Mouse (Mus musculus): ENCODE measurements around the gene Otogl. TPM values are rescaled to one million over a fixed set of nuclear protein-coding genes. Genes with fewer than 3 reads are reported as not detected.

Gene Otogl
- total and polyA plus RNA-seq, 2 experiments from 2014 or later: 0.21 to 0.43 TPM

DNA sequence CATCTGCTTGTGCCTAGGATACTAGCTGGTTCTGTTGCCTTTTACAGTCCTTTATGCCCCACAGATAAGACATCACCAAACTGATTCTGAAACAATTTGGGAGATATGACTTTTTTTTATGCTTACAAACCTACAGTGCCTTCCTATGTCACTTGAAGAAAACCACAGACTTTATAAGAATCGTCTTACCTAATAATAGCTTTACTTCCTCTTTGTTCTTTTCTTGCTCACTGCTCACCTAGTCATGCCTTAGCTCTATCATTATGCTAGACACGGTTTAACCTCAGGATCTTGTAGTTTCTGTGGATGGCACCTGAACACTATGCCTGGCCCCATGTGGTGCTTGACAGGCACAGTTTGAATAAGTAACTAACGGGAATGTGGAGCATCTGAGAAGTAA lies 119.4 kb downstream of the Otogl start:
- no peak for TF ChIP-seq CTCF (IDR thresholded peaks at IDR 0.05; ENCODE audit: low read depth)
- DNase-seq (no peak), ATAC-seq (no peak)
- H3K4me2 ChIP-seq (ENCODE audit: low read depth): no peak overlapping the region
- H3K27me3 ChIP-seq (ENCODE audit: insufficient read depth, low read length): no peaks in the 10 kb centered on the region
- WGBS: 85% methylated on average over 3 of the region's 3 CpGs
- no peaks in the 10 kb centered on the region for H3K4me1 ChIP-seq (ENCODE audit: insufficient read depth)
- H3K9me3 ChIP-seq (ENCODE audit: low read length): no peaks in the 10 kb centered on the region
- no peak overlapping the region for H3K27ac ChIP-seq (ENCODE audit: low read depth, low read length)
- H3K36me3 ChIP-seq (ENCODE audit: insufficient read depth): no peaks in the 10 kb centered on the region
- H3K4me3 ChIP-seq (ENCODE audit: low read depth, low read length): no peak overlapping the region
- H3K9ac ChIP-seq: no peak overlapping the region

DNA sequence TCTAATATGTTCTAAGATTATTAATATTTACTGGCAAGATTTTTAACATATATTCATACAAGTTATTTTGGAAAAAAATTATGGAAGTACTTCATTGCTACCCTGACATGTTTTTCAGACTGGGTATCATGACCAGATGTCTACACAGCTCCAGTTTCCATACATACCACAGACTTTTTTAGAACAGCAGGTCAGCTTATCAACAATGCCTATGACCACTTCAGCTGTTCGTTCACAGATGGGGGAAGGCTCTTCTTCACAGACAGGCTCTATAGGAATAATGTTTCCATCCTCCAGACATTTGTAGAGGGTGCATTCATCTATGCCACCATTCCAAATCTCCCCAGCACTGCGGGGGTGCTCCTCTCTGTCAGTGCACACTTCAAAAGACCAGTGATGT lies 132.4 kb downstream of the Otogl start:
- DNase-seq: no peak
- Histone ChIP-seq H3K36me3 (ENCODE audit: insufficient read depth) (no peaks in the 10 kb centered on the region), H3K27me3 (ENCODE audit: insufficient read depth, low read length) (no peaks in the 10 kb centered on the region), H3K9me3 (ENCODE audit: low read length) (no peaks in the 10 kb centered on the region), H3K4me1 (ENCODE audit: insufficient read depth) (no peaks in the 10 kb centered on the region), H3K27ac (ENCODE audit: low read depth, low read length) (no peak overlapping the region), H3K9ac (no peak overlapping the region), H3K4me3 (ENCODE audit: low read depth, low read length) (no peak overlapping the region), H3K4me2 (ENCODE audit: low read depth) (no peak overlapping the region)
- TF ChIP-seq CTCF (IDR thresholded peaks at IDR 0.05; ENCODE audit: low read depth): no peak
- ATAC-seq: peak; percentile 20; the same call in 1 of the 2 replicates
- WGBS: 72% methylated on average over 2 of the region's 2 CpGs

DNA sequence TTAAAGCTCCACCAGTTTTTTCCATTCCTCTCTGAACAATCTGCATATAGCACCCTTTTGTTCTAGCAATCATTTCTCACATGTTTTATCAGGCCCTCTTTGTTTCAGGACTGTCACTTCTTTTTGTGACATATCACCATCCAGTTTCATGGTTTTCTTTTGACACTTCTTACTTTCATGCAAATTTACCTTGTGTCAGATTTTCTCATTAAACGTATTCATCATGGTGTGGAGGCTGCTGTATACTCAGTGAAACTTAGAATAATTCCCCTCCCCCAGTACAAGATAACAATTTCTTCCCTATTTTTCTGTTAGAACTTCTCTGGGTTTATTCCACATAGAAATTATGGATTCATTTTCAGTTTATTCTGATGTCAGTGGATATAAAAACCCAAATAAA lies 152.3 kb downstream of the Otogl start:
- no peak for TF ChIP-seq CTCF (IDR thresholded peaks at IDR 0.05; ENCODE audit: low read depth)
- DNase-seq (peak; percentile 2), ATAC-seq (peak; percentile 80; the same call in 1 of the 2 replicates)
- Histone ChIP-seq H3K9me3 (ENCODE audit: low read length) (no peaks in the 10 kb centered on the region), H3K4me2 (ENCODE audit: low read depth) (no peak overlapping the region), H3K4me3 (ENCODE audit: low read depth, low read length) (no peak overlapping the region), H3K4me1 (ENCODE audit: insufficient read depth) (no peaks in the 10 kb centered on the region), H3K9ac (no peak overlapping the region), H3K27ac (ENCODE audit: low read depth, low read length) (no peak overlapping the region), H3K36me3 (ENCODE audit: insufficient read depth) (no peaks in the 10 kb centered on the region), H3K27me3 (ENCODE audit: insufficient read depth, low read length) (no peaks in the 10 kb centered on the region)
- WGBS: 51% methylated on average over 1 of the region's 1 CpGs

DNA sequence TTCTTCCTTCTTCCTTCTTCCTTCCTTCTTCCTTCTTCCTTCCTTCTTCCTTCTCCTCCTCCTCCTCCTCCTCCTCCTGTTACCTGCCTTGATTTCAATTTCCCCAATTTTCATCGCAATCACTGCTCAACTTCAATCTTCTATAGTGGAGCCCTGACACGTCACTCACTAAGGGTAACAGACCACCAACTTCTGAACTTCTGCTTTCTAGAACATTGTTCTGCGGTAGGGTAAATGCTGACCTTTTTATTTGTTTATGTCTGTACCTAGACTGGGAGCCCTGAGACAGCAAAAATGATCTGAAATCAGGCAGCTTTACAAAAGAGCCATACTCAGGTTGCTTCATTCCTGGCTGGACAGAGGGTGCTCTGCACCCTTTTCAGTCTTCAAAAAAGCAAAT lies 158.5 kb downstream of the Otogl start:
- Histone ChIP-seq H3K9me3 (ENCODE audit: low read length) (no peaks in the 10 kb centered on the region), H3K4me2 (ENCODE audit: low read depth) (no peak overlapping the region), H3K4me1 (ENCODE audit: insufficient read depth) (no peaks in the 10 kb centered on the region; the same call in 1 of the 2 replicates), H3K9ac (no peak overlapping the region), H3K4me3 (ENCODE audit: low read depth, low read length) (no peak overlapping the region), H3K27me3 (ENCODE audit: insufficient read depth, low read length) (no peaks in the 10 kb centered on the region), H3K27ac (ENCODE audit: low read depth, low read length) (no peak overlapping the region), H3K36me3 (ENCODE audit: insufficient read depth) (no peaks in the 10 kb centered on the region)
- TF ChIP-seq CTCF (IDR thresholded peaks at IDR 0.05; ENCODE audit: low read depth): no peak
- 96% methylated on average over 3 of the region's 3 CpGs for WGBS
- DNase-seq (no peak), ATAC-seq (no peak)

DNA sequence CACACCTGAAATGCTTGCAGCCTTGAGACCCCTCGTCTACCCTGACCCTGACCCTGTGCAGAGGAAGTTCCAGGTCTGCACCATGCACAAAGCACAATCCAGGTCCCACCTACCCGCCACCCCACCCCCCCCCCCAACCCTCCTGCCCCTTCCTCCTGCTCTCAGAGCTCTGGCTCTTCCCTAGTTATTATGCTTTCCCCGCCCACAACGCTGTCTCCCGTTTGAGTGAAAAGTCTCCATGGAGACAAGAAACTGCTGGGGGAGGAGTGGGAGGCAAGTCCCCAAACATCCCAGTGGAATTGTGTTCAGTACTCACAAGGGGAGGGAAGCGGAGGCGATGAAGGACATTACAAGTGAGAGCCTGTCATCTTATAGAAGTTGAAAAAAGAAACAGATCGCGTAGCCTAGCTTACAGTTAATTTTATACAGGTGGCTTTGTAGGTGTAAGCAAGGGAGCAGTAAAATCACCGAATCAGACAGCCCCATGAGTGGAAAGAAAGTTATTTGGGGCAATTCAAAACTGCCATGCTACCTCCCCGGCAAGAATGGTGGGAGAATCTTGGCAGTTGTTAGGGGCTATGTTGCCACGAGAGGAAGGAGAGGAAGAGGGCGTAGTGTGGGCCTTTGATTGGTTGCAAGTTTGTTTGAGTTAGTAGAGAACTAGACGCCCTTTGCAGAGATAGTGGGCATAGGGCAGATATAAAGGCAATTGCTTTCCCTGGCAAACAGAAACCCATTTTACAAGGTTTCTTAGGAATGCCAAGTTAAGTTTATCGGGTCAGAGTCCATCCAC lies 159.4 kb downstream of the Otogl start:
- Histone ChIP-seq H3K4me2 (ENCODE audit: low read depth) (peak overlapping the region; percentile 27), H3K9me3 (ENCODE audit: low read length) (no peaks in the 10 kb centered on the region), H3K4me1 (ENCODE audit: insufficient read depth) (no peaks in the 10 kb centered on the region; the same call in 1 of the 2 replicates), H3K36me3 (ENCODE audit: insufficient read depth) (no peaks in the 10 kb centered on the region), H3K27me3 (ENCODE audit: insufficient read depth, low read length) (no peaks in the 10 kb centered on the region), H3K9ac (no peak overlapping the region), H3K4me3 (ENCODE audit: low read depth, low read length) (0 out of 2 replicates have a peak overlapping the region, but pooled peaks have one; percentile 6), H3K27ac (ENCODE audit: low read depth, low read length) (no peak overlapping the region)
- ATAC-seq (peak; percentile 82), DNase-seq (peak; percentile 9)
- TF ChIP-seq CTCF (IDR thresholded peaks at IDR 0.05; ENCODE audit: low read depth): no peak
- 19% methylated on average over 15 of the region's 15 CpGs for WGBS

DNA sequence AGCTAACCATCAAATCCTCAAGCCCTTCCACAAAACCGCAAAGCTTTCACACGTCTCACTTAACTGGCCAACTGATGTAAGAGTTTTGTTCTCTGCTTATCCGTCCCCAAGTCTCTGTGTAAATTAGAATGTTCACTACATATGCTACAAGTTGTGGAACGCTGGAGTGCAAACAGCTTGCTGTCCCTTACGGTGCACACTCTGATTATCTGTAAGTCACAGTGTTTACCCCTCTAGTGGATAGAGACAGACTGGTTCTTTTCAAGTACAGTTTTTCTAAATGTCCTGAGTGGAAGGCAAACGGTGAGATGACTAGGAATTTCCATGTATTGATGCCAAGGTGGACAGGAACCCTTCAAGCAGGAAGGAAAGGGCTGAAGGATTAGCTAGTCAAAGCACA lies 160.0 kb downstream of the Otogl start:
- ATAC-seq (peak; percentile 62), DNase-seq (peak; percentile 11)
- Histone ChIP-seq H3K9me3 (ENCODE audit: low read length) (no peaks in the 10 kb centered on the region), H3K9ac (no peak overlapping the region), H3K4me2 (ENCODE audit: low read depth) (peak overlapping the region; percentile 27), H3K4me3 (ENCODE audit: low read depth, low read length) (0 out of 2 replicates have a peak overlapping the region, but pooled peaks have one; percentile 6), H3K27ac (ENCODE audit: low read depth, low read length) (no peak overlapping the region), H3K27me3 (ENCODE audit: insufficient read depth, low read length) (no peaks in the 10 kb centered on the region), H3K4me1 (ENCODE audit: insufficient read depth) (no peaks in the 10 kb centered on the region; the same call in 1 of the 2 replicates), H3K36me3 (ENCODE audit: insufficient read depth) (no peaks in the 10 kb centered on the region)
- no peak for TF ChIP-seq CTCF (IDR thresholded peaks at IDR 0.05; ENCODE audit: low read depth)
- WGBS: 17% methylated on average over 6 of the region's 6 CpGs

DNA sequence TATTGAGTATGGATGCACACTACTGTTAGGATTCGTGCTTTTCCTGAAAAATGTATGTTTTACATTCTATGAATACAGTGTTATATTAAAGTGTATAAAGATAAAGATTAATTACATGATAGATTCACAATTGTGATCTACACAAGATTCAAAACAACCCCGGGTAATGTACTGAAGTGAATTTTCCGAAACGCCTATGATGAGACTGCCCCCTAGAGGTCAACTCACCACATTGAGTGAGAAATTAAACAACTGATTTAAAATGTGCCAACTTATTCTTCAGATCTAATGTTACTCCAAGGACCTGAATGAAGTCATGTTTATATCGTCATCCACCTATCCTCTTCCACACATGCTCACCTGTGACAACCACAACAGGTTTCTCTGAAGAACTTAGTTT lies 164.4 kb downstream of the Otogl start:
- no peak overlapping the region for H3K9ac ChIP-seq
- no peaks in the 10 kb centered on the region for H3K9me3 ChIP-seq (ENCODE audit: low read length)
- WGBS: 19% methylated on average over 5 of the region's 5 CpGs
- H3K36me3 ChIP-seq (ENCODE audit: insufficient read depth): no peaks in the 10 kb centered on the region
- H3K27ac ChIP-seq (ENCODE audit: low read depth, low read length): no peak overlapping the region
- H3K27me3 ChIP-seq (ENCODE audit: insufficient read depth, low read length): no peaks in the 10 kb centered on the region
- no peak overlapping the region for H3K4me2 ChIP-seq (ENCODE audit: low read depth)
- H3K4me3 ChIP-seq (ENCODE audit: low read depth, low read length): no peak overlapping the region
- no peaks in the 10 kb centered on the region; the same call in 1 of the 2 replicates for H3K4me1 ChIP-seq (ENCODE audit: insufficient read depth)
- DNase-seq: peak; percentile 58
- peak; percentile 69 for TF ChIP-seq CTCF (IDR thresholded peaks at IDR 0.05; ENCODE audit: low read depth)
- no peak for ATAC-seq
